8 mouse cellular contexts compared by ENCODE assay signal in the genomic region with DNA sequence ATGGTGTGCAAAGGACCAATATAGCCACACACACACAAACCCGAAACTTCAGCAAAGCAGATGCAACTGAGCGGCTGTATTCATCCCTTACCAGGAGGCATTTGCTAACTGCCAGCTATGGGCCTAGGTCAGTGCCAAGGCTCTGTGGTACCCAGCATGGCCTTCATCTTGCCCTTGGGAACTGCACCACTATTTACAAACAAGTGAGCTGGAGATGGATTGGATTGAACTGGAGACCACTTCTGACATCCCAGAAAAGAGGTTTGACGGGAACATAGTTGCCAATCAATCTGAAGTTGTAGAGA. TPM values are rescaled to one million over a fixed set of nuclear protein-coding genes. Genes with fewer than 3 reads are reported as not detected.
DNase-seq lines count a peak whose midpoint lies in the region; ATAC-seq and TF ChIP-seq lines count a peak whose summit lies in the region.

No protein-coding gene starts in this region.

- whole genome bisulfite sequencing in forebrain, embryonic 13.5 days, result 95% methylated on average over 3 of the region's 3 CpGs
- 89% methylated on average over 3 of the region's 3 CpGs for WGBS in liver, embryonic 13.5 days (ENCODE audit: insufficient replicate concordance)

- dilution Hi-C loops in CH12.LX (cut with MboI; ENCODE audit: extremely low pct_ligation_motif_present, extremely low pct_unique_long_range_greater_than_20kb, low sequenced_read_pairs), result no loop called here

- peak overlapping the region; percentile 97 for H3K4me3 ChIP-seq in gastrocnemius, adult 2 months
- peak overlapping the region; percentile 22 to 93 (median 79) for H3K4me3 ChIP-seq in CH12.LX (replicated peaks in 1 of 3; ENCODE audit: low read depth in 2 of 3, low read length in 2 of 3, poor library complexity in 1 of 3)
- H3K4me3 ChIP-seq in forebrain, embryonic 13.5 days, result peak overlapping the region; percentile 90
- peak overlapping the region; percentile 83 for H3K4me3 ChIP-seq in liver, embryonic 13.5 days (replicated peaks)

- in situ Hi-C loops in CH12.LX (cut with MboI; ENCODE audit: low pct_ligation_motif_present, low pct_unique_long_range_greater_than_20kb, low sequenced_read_pairs), result no loop called here

- intact Hi-C loops in gastrocnemius, adult 2 months (cut with DNase I), result loop anchor here (2.0 kb wide), 2 partner anchors 50 to 98 kb away; no protein-coding TSS in a partner anchor

- no peak for TF ChIP-seq EP300 in CH12.LX (IDR thresholded peaks at IDR 0.05; ENCODE audit: low read length)

- peak overlapping the region; percentile 42 for H3K4me2 ChIP-seq in CH12.LX (ENCODE audit: insufficient read depth, low read depth, poor library complexity, severe bottlenecking)
- H3K4me2 ChIP-seq in forebrain, embryonic 13.5 days, result peak overlapping the region; percentile 81
- H3K4me2 ChIP-seq in liver, embryonic 13.5 days, result peak overlapping the region; percentile 92

- no peaks in the 10 kb centered on the region for H3K9me3 ChIP-seq in CH12.LX (replicated peaks; ENCODE audit: low read length)
- H3K9me3 ChIP-seq in forebrain, embryonic 13.5 days (replicated peaks), result no peaks in the 10 kb centered on the region
- no peaks in the 10 kb centered on the region for H3K9me3 ChIP-seq in liver, embryonic 13.5 days (replicated peaks)

- H3K4me1 ChIP-seq in CH12.LX (ENCODE audit: control insufficient read depth in 1 of 2, insufficient read depth in 2 of 2), result peaks cover 11 to 40% of the 10 kb centered on the region in 2 experiments
- H3K4me1 ChIP-seq in forebrain, embryonic 13.5 days, result peaks cover 34% of the 10 kb centered on the region
- H3K4me1 ChIP-seq in liver, embryonic 13.5 days (replicated peaks), result peaks cover 34% of the 10 kb centered on the region

- H3K36me3 ChIP-seq in CH12.LX (replicated peaks in 1 of 2; ENCODE audit: control insufficient read depth in 1 of 2, insufficient read depth in 1 of 2, low read length in 1 of 2), result peaks cover 0 to 2% of the 10 kb centered on the region in 2 experiments
- no peaks in the 10 kb centered on the region for H3K36me3 ChIP-seq in forebrain, embryonic 13.5 days (ENCODE audit: poor library complexity, severe bottlenecking)
- H3K36me3 ChIP-seq in liver, embryonic 13.5 days, result no peaks in the 10 kb centered on the region

- no peaks in the 10 kb centered on the region for H3K27me3 ChIP-seq in CH12.LX (replicated peaks)
- no peaks in the 10 kb centered on the region for H3K27me3 ChIP-seq in forebrain, embryonic 13.5 days
- H3K27me3 ChIP-seq in liver, embryonic 13.5 days, result no peaks in the 10 kb centered on the region

- ATAC-seq in forebrain, embryonic 13.5 days, result no peak; the same call in 1 of the 2 replicates
- 0 out of 2 replicates have a peak, but pooled peaks have one; percentile 1 for ATAC-seq in liver, embryonic 13.5 days (ENCODE audit: low read depth)

- TF ChIP-seq RAD21 in CH12.LX (IDR thresholded peaks at IDR 0.05; ENCODE audit: low read depth, low read length), result no peak

- peaks cover 21% of the 10 kb centered on the region for H3K79me2 ChIP-seq in CH12.LX (replicated peaks; ENCODE audit: control insufficient read depth, extremely low read depth, insufficient read depth, poor library complexity, severe bottlenecking)

- no peak for TF ChIP-seq CTCF in gastrocnemius, adult 2 months (IDR thresholded peaks at IDR 0.05)
- TF ChIP-seq CTCF in CH12.LX (conservative IDR thresholded peaks at IDR 0.05 in 1 of 2, IDR thresholded peaks at IDR 0.05 in 1 of 2; ENCODE audit: low read depth in 2 of 2, low read length in 2 of 2), result no peak

- H3K27ac ChIP-seq in gastrocnemius, adult 2 months, result peak overlapping the region; percentile 97
- H3K27ac ChIP-seq in CH12.LX (ENCODE audit: insufficient read depth, low read depth), result peak overlapping the region; percentile 78; the same call in 1 of the 2 replicates
- H3K27ac ChIP-seq in forebrain, embryonic 13.5 days, result no peak overlapping the region
- no peak overlapping the region for H3K27ac ChIP-seq in liver, embryonic 13.5 days

- no peak for TF ChIP-seq POLR2A in CH12.LX (IDR thresholded peaks at IDR 0.05; ENCODE audit: low read depth, low read length)

- no peak for DNase-seq in gastrocnemius, adult 2 months
- no peak for DNase-seq in gastrocnemius, postnatal 25 days
- DNase-seq in CH12.LX (ENCODE audit: extremely low read depth), result no peak
- DNase-seq in liver, embryonic 13.5 days, result no peak
- DNase-seq in urinary bladder, postnatal 36 days (ENCODE audit: low spot score in 2 of 2), result no peak
- DNase-seq in frontal cortex, adult 2 months (ENCODE audit: extremely low spot score in 1 of 2, low spot score in 1 of 2), result no peak
- DNase-seq in cerebellum, postnatal 10 days, result no peak

- H3K9ac ChIP-seq in CH12.LX (ENCODE audit: insufficient read depth, low read depth), result peak overlapping the region; percentile 93
- H3K9ac ChIP-seq in forebrain, embryonic 13.5 days, result no peak overlapping the region
- peak overlapping the region; percentile 84 for H3K9ac ChIP-seq in liver, embryonic 13.5 days

TF ChIP-seq in CH12.LX, 34 proteins besides CTCF, POLR2A, EP300 and RAD21:
- TF ChIP-seq NRF1 (IDR thresholded peaks at IDR 0.05; ENCODE audit: low read depth, low read length) (no peak), MYC (IDR thresholded peaks at IDR 0.05; ENCODE audit: low read depth, low read length) (no peak), UBTF (IDR thresholded peaks at IDR 0.05; ENCODE audit: low read depth, low read length) (no peak), ZC3H11A (IDR thresholded peaks at IDR 0.05; ENCODE audit: low read depth, low read length) (no peak), E2F4 (IDR thresholded peaks at IDR 0.05; ENCODE audit: insufficient replicate concordance, low read depth, low read length) (no peak), ZMIZ1 (IDR thresholded peaks at IDR 0.05; ENCODE audit: low read depth, low read length) (no peak), PAX5 (IDR thresholded peaks at IDR 0.05; ENCODE audit: low read length) (no peak), ZNF384 (IDR thresholded peaks at IDR 0.05; ENCODE audit: low read depth, low read length) (no peak), KAT2A (IDR thresholded peaks at IDR 0.05; ENCODE audit: insufficient replicate concordance, low read length) (no peak), CHD1 (IDR thresholded peaks at IDR 0.05; ENCODE audit: low read depth, low read length) (no peak), IRF4 (IDR thresholded peaks at IDR 0.05; ENCODE audit: low read depth, low read length) (no peak), SMC3 (IDR thresholded peaks at IDR 0.05; ENCODE audit: low read depth, low read length) (no peak), HCFC1 (IDR thresholded peaks at IDR 0.05; ENCODE audit: low read depth, low read length) (no peak), POLR2AphosphoS2 (IDR thresholded peaks at IDR 0.05; ENCODE audit: low read depth, low read length) (no peak), JUN (IDR thresholded peaks at IDR 0.05; ENCODE audit: insufficient read depth, low read depth, low read length) (no peak), CHD2 (IDR thresholded peaks at IDR 0.05; ENCODE audit: low read length) (no peak), JUND (conservative IDR thresholded peaks at IDR 0.05; ENCODE audit: low read depth, low read length) (no peak), USF1 (IDR thresholded peaks at IDR 0.05; ENCODE audit: low read depth, low read length) (no peak), ETS1 (conservative IDR thresholded peaks at IDR 0.05; ENCODE audit: low read depth, low read length) (no peak), MAX (IDR thresholded peaks at IDR 0.05; ENCODE audit: low read length) (no peak)

RNA-seq across cellular contexts. Expression of gene Prdm2, which starts 0.3 kb away (rescaled TPM):
- 10 to 100 TPM; 24.7 to 26.5 TPM for total RNA-seq in gastrocnemius, adult 2 months (2021)
- total RNA-seq in gastrocnemius, postnatal 25 days (2021), result 10 to 100 TPM; 16.2 to 21.1 TPM
- total RNA-seq in CH12.LX (2012; rRNA removed) (7.1 and 7.2 TPM in 2 replicates), CH12.LX (2014; rRNA removed) (2.9 and 3.8 TPM in 2 replicates)
- polyA plus RNA-seq in CH12.LX (2012; ENCODE audit: insufficient read length, low read depth), result 13.4 and 16.1 TPM in 2 replicates
- polyA plus RNA-seq in forebrain, embryonic 13.5 days (2015; fragmentation: Nextera tagmentation; extraction: Ambion mirVana), result 17.6 and 18.6 TPM in 2 replicates
- 2.9 and 4.7 TPM in 2 replicates for polyA plus RNA-seq in liver, embryonic 13.5 days (2015; fragmentation: Nextera tagmentation; extraction: Ambion mirVana)
- polyA plus RNA-seq in frontal cortex, adult 2 months (2012; rRNA removed), result 19.2 and 19.6 TPM in 2 replicates

Comparison
In these comparisons a context has a peak if more than half of its experiments do, and no peak if none do; other contexts are left out.
1. H3K27ac ChIP-seq: peak in gastrocnemius, adult 2 months (single experiment) and CH12.LX (single experiment); none in forebrain, embryonic 13.5 days (single experiment) and liver, embryonic 13.5 days (single experiment).
2. H3K4me2 ChIP-seq: peak in every context shown above with its lines; median percentile 92 in liver, embryonic 13.5 days; 81 in forebrain, embryonic 13.5 days; 42 in CH12.LX.
3. Peak in every context shown above with its lines, with median percentiles within 50 percentile points of each other: H3K4me3 ChIP-seq.